Mouse (Mus musculus) liver, embryonic 14.5 days (tissue): ENCODE results near the gene Ripply3.

ENCODE experiments used
- CTCF ChIP-seq: IDR thresholded peaks from 2 replicates; pipeline ENCODE4 v1.5.1; 2016; ENCODE audit warnings: antibody characterized with exemption, low read depth, control low read depth
- EP300 ChIP-seq: IDR thresholded peaks from 2 replicates; pipeline ENCODE4 v1.6.1; 2016; ENCODE audit warnings: antibody characterized with exemption, low read depth

GRCm38 (mm10) chr16:94311416-94311815, 16.8 kb upstream of the Ripply3 start:
- TF ChIP-seq CTCF (no peak), EP300 (no peak)
